ENCODE assay signal across 12 mouse cellular contexts in the genomic region with DNA sequence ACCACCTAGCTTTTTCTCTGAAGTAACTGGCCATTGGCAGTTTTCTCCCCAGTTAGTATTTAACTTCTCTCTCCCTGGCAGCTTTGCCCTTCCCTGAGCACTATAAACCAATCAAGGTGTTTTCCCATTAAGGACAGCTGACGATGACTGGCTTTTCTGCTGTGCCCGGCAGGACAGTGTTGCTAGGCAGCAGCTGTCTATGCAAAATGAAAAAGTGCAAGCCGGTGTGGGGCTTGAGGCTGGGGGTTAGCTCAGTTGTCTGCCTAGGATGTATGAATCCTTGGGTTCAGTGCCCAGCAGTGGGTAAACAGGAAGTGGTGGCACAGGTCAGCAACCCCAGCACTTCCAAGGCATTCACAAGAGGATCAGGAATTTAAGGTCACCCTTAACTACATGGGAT.
A peak's percentile ranks its signal among the peaks of the same experiment; 100 is the strongest.
DNase-seq lines count a peak whose midpoint lies in the region; ATAC-seq and TF ChIP-seq lines count a peak whose summit lies in the region.
"Had no signal": no experiment of that assay in that cellular context is flagged by ENCODE, and none has a peak within 500 bp of the region (broad histone marks: within the 10 kb centered on the region; RNA-seq: fewer than 3 reads in every experiment).

No protein-coding gene starts in this region.

- dilution Hi-C loops in CH12.LX (cut with MboI; ENCODE audit: extremely low pct_ligation_motif_present, extremely low pct_unique_long_range_greater_than_20kb, low sequenced_read_pairs), result no loop called here

- H3K27ac ChIP-seq in kidney, adult 2 months (ENCODE audit: insufficient read depth, low read depth, low read length), result no peak overlapping the region
- no peak overlapping the region for H3K27ac ChIP-seq in CH12.LX (ENCODE audit: insufficient read depth, low read depth)
- H3K27ac ChIP-seq in kidney, embryonic 14.5 days (ENCODE audit: low read depth, low read length), result no peak overlapping the region
- peak overlapping the region; percentile 74 for H3K27ac ChIP-seq in small intestine, adult 2 months (ENCODE audit: insufficient read depth, low read depth, low read length)
- H3K27ac ChIP-seq in forebrain, embryonic 11.5 days (ENCODE audit: low read depth, low read length), result no peak overlapping the region
- H3K27ac ChIP-seq: left cerebral cortex, adult 2 months had no signal

- no peaks in the 10 kb centered on the region for H3K79me2 ChIP-seq in CH12.LX (replicated peaks; ENCODE audit: control insufficient read depth, extremely low read depth, insufficient read depth, poor library complexity, severe bottlenecking)

- H3K27me3 ChIP-seq in kidney, adult 2 months (replicated peaks; ENCODE audit: control insufficient read depth, insufficient read depth, low read length), result no peaks in the 10 kb centered on the region
- H3K27me3 ChIP-seq in CH12.LX (replicated peaks), result no peaks in the 10 kb centered on the region
- no peaks in the 10 kb centered on the region for H3K27me3 ChIP-seq in kidney, embryonic 14.5 days (ENCODE audit: control insufficient read depth, insufficient read depth, low read length)
- H3K27me3 ChIP-seq in small intestine, adult 2 months (ENCODE audit: control insufficient read depth, insufficient read depth, low read length), result no peaks in the 10 kb centered on the region
- no peaks in the 10 kb centered on the region for H3K27me3 ChIP-seq in forebrain, embryonic 11.5 days (ENCODE audit: control insufficient read depth, insufficient read depth, low read length)

- no peak for TF ChIP-seq CTCF in kidney, adult 2 months (conservative IDR thresholded peaks at IDR 0.05; ENCODE audit: insufficient read depth, insufficient read length, low read depth, low read length)
- TF ChIP-seq CTCF in CH12.LX (conservative IDR thresholded peaks at IDR 0.05 in 1 of 2, IDR thresholded peaks at IDR 0.05 in 1 of 2; ENCODE audit: low read depth in 2 of 2, low read length in 2 of 2), result no peak
- no peak for TF ChIP-seq CTCF in small intestine, adult 2 months (IDR thresholded peaks at IDR 0.05; ENCODE audit: extremely low read depth, insufficient read length, insufficient replicate concordance, low read depth, low read length)

- in situ Hi-C loops in CH12.LX (cut with MboI; ENCODE audit: low pct_ligation_motif_present, low pct_unique_long_range_greater_than_20kb, low sequenced_read_pairs), result no loop called here

- H3K9ac ChIP-seq in CH12.LX (ENCODE audit: insufficient read depth, low read depth), result no peak overlapping the region
- no peak overlapping the region for H3K9ac ChIP-seq in kidney, embryonic 14.5 days (ENCODE audit: low read depth, low read length)
- H3K9ac ChIP-seq in forebrain, embryonic 11.5 days (ENCODE audit: low read length), result no peak overlapping the region

- no peaks in the 10 kb centered on the region for H3K36me3 ChIP-seq in kidney, adult 2 months (ENCODE audit: control insufficient read depth, insufficient read depth, low read length)
- H3K36me3 ChIP-seq in CH12.LX (replicated peaks in 1 of 2; ENCODE audit: control insufficient read depth in 1 of 2, insufficient read depth in 1 of 2, low read length in 1 of 2), result no peaks in the 10 kb centered on the region
- no peaks in the 10 kb centered on the region for H3K36me3 ChIP-seq in kidney, embryonic 14.5 days (ENCODE audit: control insufficient read depth, insufficient read depth, low read length)
- no peaks in the 10 kb centered on the region for H3K36me3 ChIP-seq in small intestine, adult 2 months (ENCODE audit: control insufficient read depth, insufficient read depth, low read length)
- H3K36me3 ChIP-seq in forebrain, embryonic 11.5 days (ENCODE audit: control insufficient read depth, insufficient read depth, low read length), result no peaks in the 10 kb centered on the region

- ATAC-seq in kidney, embryonic 14.5 days (ENCODE audit: low FRiP score, low TSS enrichment), result peak; percentile 51; the same call in 1 of the 2 replicates
- ATAC-seq in forebrain, embryonic 11.5 days (replicated peaks; ENCODE audit: low FRiP score), result no peak
- ATAC-seq: inflammation-experienced regulatory T-cells, adult 6 months had no signal

- intact Hi-C loops in left cerebral cortex, postnatal 36 days (cut with DNase I), result no loop called here

- DNase-seq in kidney, adult 2 months, result peak; percentile 24
- no peak for DNase-seq in kidney, postnatal 14 days
- DNase-seq in CH12.LX (ENCODE audit: extremely low read depth), result peak; percentile 70
- DNase-seq in left cerebral cortex, postnatal 36 days (ENCODE audit: low spot score in 2 of 2), result no peak
- DNase-seq in forebrain, embryonic 11.5 days (ENCODE audit: low spot score), result no peak
- DNase-seq: cerebellum, postnatal 10 days; gastrocnemius, postnatal 10 days; heart, postnatal 10 days had no signal

- peak overlapping the region; percentile 42; the same call in 1 of the 2 replicates for H3K4me2 ChIP-seq in CH12.LX (ENCODE audit: insufficient read depth, low read depth, poor library complexity, severe bottlenecking)
- no peak overlapping the region for H3K4me2 ChIP-seq in kidney, embryonic 14.5 days (replicated peaks; ENCODE audit: low read depth, low read length)
- H3K4me2 ChIP-seq in forebrain, embryonic 11.5 days (ENCODE audit: low read depth, low read length, severe bottlenecking), result no peak overlapping the region

- H3K9me3 ChIP-seq in CH12.LX (replicated peaks; ENCODE audit: low read length), result peaks cover 2% of the 10 kb centered on the region
- no peaks in the 10 kb centered on the region for H3K9me3 ChIP-seq in kidney, embryonic 14.5 days (ENCODE audit: control insufficient read depth, low read length)
- no peaks in the 10 kb centered on the region for H3K9me3 ChIP-seq in forebrain, embryonic 11.5 days (ENCODE audit: control insufficient read depth, low read length)

- TF ChIP-seq RAD21 in CH12.LX (IDR thresholded peaks at IDR 0.05; ENCODE audit: low read depth, low read length), result no peak

- H3K4me1 ChIP-seq in kidney, adult 2 months (ENCODE audit: control insufficient read depth, insufficient read depth, low read length), result no peaks in the 10 kb centered on the region
- H3K4me1 ChIP-seq in CH12.LX (ENCODE audit: control insufficient read depth in 1 of 2, insufficient read depth in 2 of 2), result peaks cover 5 to 39% of the 10 kb centered on the region in 2 experiments; a peak in 3 of 4 replicates
- H3K4me1 ChIP-seq in kidney, embryonic 14.5 days (ENCODE audit: control insufficient read depth, insufficient read depth, low read length), result 0 out of 2 replicates have a peak, but pooled peaks cover 2% of the 10 kb centered on the region
- H3K4me1 ChIP-seq in small intestine, adult 2 months (ENCODE audit: control insufficient read depth, insufficient read depth, insufficient read length, low read length), result no peaks in the 10 kb centered on the region; the same call in 1 of the 2 replicates
- H3K4me1 ChIP-seq in forebrain, embryonic 11.5 days (replicated peaks; ENCODE audit: control insufficient read depth, insufficient read depth, low read length), result no peaks in the 10 kb centered on the region

- WGBS in kidney, adult 2 months, result 19% methylated on average over 3 of the region's 3 CpGs
- WGBS in kidney, embryonic 14.5 days, result 13% methylated on average over 3 of the region's 3 CpGs
- WGBS in small intestine, adult 2 months, result 12% methylated on average over 3 of the region's 3 CpGs
- 28% methylated on average over 3 of the region's 3 CpGs for WGBS in forebrain, embryonic 11.5 days

- no peak for TF ChIP-seq POLR2A in kidney, adult 2 months (IDR thresholded peaks at IDR 0.05; ENCODE audit: low read depth, low read length)
- TF ChIP-seq POLR2A in CH12.LX (IDR thresholded peaks at IDR 0.05; ENCODE audit: low read depth, low read length), result no peak
- no peak for TF ChIP-seq POLR2A in small intestine, adult 2 months (IDR thresholded peaks at IDR 0.05; ENCODE audit: low read depth, low read length)

- TF ChIP-seq EP300 in CH12.LX (IDR thresholded peaks at IDR 0.05; ENCODE audit: low read length), result no peak

- no peak overlapping the region for H3K4me3 ChIP-seq in kidney, adult 2 months (ENCODE audit: insufficient read depth, low read depth, low read length)
- H3K4me3 ChIP-seq in CH12.LX (replicated peaks in 1 of 3; ENCODE audit: low read depth in 2 of 3, low read length in 2 of 3, poor library complexity in 1 of 3), result no peak overlapping the region
- H3K4me3 ChIP-seq in kidney, embryonic 14.5 days (ENCODE audit: low read length), result no peak overlapping the region
- peak overlapping the region; percentile 28 for H3K4me3 ChIP-seq in small intestine, adult 2 months (ENCODE audit: low read depth, low read length)
- no peak overlapping the region for H3K4me3 ChIP-seq in forebrain, embryonic 11.5 days (ENCODE audit: low read depth, low read length)
- H3K4me3 ChIP-seq: left cerebral cortex, adult 2 months had no signal

TF ChIP-seq in CH12.LX, 34 proteins besides CTCF, POLR2A, EP300 and RAD21:
- TF ChIP-seq ETS1 (conservative IDR thresholded peaks at IDR 0.05; ENCODE audit: low read depth, low read length) (peak; percentile 68), ELF1 (IDR thresholded peaks at IDR 0.05; ENCODE audit: low read depth, low read length) (0 out of 2 replicates have a peak, but pooled peaks have one; percentile 18), USF2 (conservative IDR thresholded peaks at IDR 0.05; ENCODE audit: low read depth, low read length) (no peak), USF1 (IDR thresholded peaks at IDR 0.05; ENCODE audit: low read depth, low read length) (no peak), IRF4 (IDR thresholded peaks at IDR 0.05; ENCODE audit: low read depth, low read length) (peak; percentile 25; the same call in 1 of the 2 replicates), BHLHE40 (IDR thresholded peaks at IDR 0.05; ENCODE audit: low read depth, low read length) (0 out of 2 replicates have a peak, but pooled peaks have one; percentile 16), ZC3H11A (IDR thresholded peaks at IDR 0.05; ENCODE audit: low read depth, low read length) (no peak)
TF ChIP-seq in CH12.LX: peak in this region for 4.

Comparison
In these comparisons a context has a peak if more than half of its experiments do, and no peak if none do; other contexts are left out.
1. DNase-seq: peak in kidney, adult 2 months (single experiment) and CH12.LX (single experiment); none in kidney, postnatal 14 days (single experiment), left cerebral cortex, postnatal 36 days (0 of 2) and forebrain, embryonic 11.5 days (single experiment).